Mouse (Mus musculus): ENCODE results near the gene Zfp385a.
A peak's percentile ranks its signal among the peaks of the same experiment; 100 is the strongest.

Zfp385a gene

GRCm38 (mm10) chr15:103363809-103364208 is 23.9 kb upstream of the Zfp385a start:
- no peak for DNase-seq (ENCODE audit: low spot score in 2 of 2)

- DNase-seq (ENCODE audit: low spot score in 2 of 2) = no peak
Measured at GRCm38 (mm10) chr15:103362950-103363349, 23.1 kb upstream of the Zfp385a start.

GRCm38 (mm10) chr15:103362333-103362732 is 22.4 kb upstream of the Zfp385a start:
- no peak for DNase-seq (ENCODE audit: low spot score in 2 of 2)

GRCm38 (mm10) chr15:103361269-103361668 is 21.4 kb upstream of the Zfp385a start:
- no peak for DNase-seq (ENCODE audit: low spot score in 2 of 2)

- no peak for DNase-seq (ENCODE audit: low spot score in 2 of 2)
Measured at GRCm38 (mm10) chr15:103359869-103360602, 20.1 kb upstream of the Zfp385a start.

GRCm38 (mm10) chr15:103359122-103359510 is 19.2 kb upstream of the Zfp385a start:
- no peak for DNase-seq (ENCODE audit: low spot score in 2 of 2)

- DNase-seq (ENCODE audit: low spot score in 2 of 2) = peak in 1 of 2 experiments; percentile 23
Measured at GRCm38 (mm10) chr15:103358278-103359121, 18.6 kb upstream of the Zfp385a start.

- no peak for DNase-seq (ENCODE audit: low spot score in 2 of 2)
Measured at GRCm38 (mm10) chr15:103357817-103358216, 17.9 kb upstream of the Zfp385a start.

- no peak for DNase-seq (ENCODE audit: low spot score in 2 of 2)
Measured at GRCm38 (mm10) chr15:103356130-103356529, 16.2 kb upstream of the Zfp385a start.

- DNase-seq (ENCODE audit: low spot score in 2 of 2) = no peak
Measured at GRCm38 (mm10) chr15:103355420-103355819, 15.5 kb upstream of the Zfp385a start.

GRCm38 (mm10) chr15:103354690-103355089 is 14.8 kb upstream of the Zfp385a start:
- no peak for DNase-seq (ENCODE audit: low spot score in 2 of 2)

GRCm38 (mm10) chr15:103353511-103354256 is 13.8 kb upstream of the Zfp385a start:
- no peak for DNase-seq (ENCODE audit: low spot score in 2 of 2)

- peak; percentile 51 to 54 for DNase-seq (ENCODE audit: low spot score in 2 of 2)
Measured at GRCm38 (mm10) chr15:103352856-103353255, 13.0 kb upstream of the Zfp385a start.

- peak; percentile 70 for DNase-seq (ENCODE audit: low spot score in 2 of 2)
Measured at GRCm38 (mm10) chr15:103347275-103347684, 7.4 kb upstream of the Zfp385a start.

- DNase-seq (ENCODE audit: low spot score in 2 of 2) = no peak
Measured at GRCm38 (mm10) chr15:103345789-103346188, 5.9 kb upstream of the Zfp385a start.

- DNase-seq (ENCODE audit: low spot score in 2 of 2) = no peak
Measured at GRCm38 (mm10) chr15:103343556-103343955, 3.7 kb upstream of the Zfp385a start.

- DNase-seq (ENCODE audit: low spot score in 2 of 2) = no peak
Measured at GRCm38 (mm10) chr15:103343008-103343407, 3.1 kb upstream of the Zfp385a start.

- peak; percentile 82 to 88 for DNase-seq (ENCODE audit: low spot score in 2 of 2)
Measured at GRCm38 (mm10) chr15:103342415-103342814, 2.5 kb upstream of the Zfp385a start.

GRCm38 (mm10) chr15:103341547-103341946 is 1.7 kb upstream of the Zfp385a start:
- DNase-seq (ENCODE audit: low spot score in 2 of 2) = no peak

- no peak for DNase-seq (ENCODE audit: low spot score in 2 of 2)
Measured at GRCm38 (mm10) chr15:103340786-103341185, 893 bp upstream of the Zfp385a start.

GRCm38 (mm10) chr15:103339166-103339960 is 530 bp downstream of the Zfp385a start:
- peak in 1 of 2 experiments; percentile 51 for DNase-seq (ENCODE audit: low spot score in 2 of 2)
